8 mouse cellular contexts compared by ENCODE assay signal in genomic region chr2:91944170-91944950, GRCm38 (mm10). TPM values are rescaled to one million over a fixed set of nuclear protein-coding genes. Genes with fewer than 3 reads are reported as not detected.
DNase-seq lines count a peak whose midpoint lies in the region; ATAC-seq and TF ChIP-seq lines count a peak whose summit lies in the region.

No protein-coding gene starts in this region.

- no peaks in the 10 kb centered on the region for H3K9me3 ChIP-seq in intestine, postnatal 0 days (ENCODE audit: control insufficient read depth)
- no peaks in the 10 kb centered on the region for H3K9me3 ChIP-seq in midbrain, postnatal 0 days (ENCODE audit: low read length)

- TF ChIP-seq POLR2A in testis, adult 2 months (IDR thresholded peaks at IDR 0.05; ENCODE audit: control insufficient read depth, low read depth, low read length), result no peak
- TF ChIP-seq POLR2A in liver, adult 2 months (IDR thresholded peaks at IDR 0.05; ENCODE audit: extremely low read depth, insufficient read depth, low read length), result no peak

- ATAC-seq in intestine, postnatal 0 days, result peak; percentile 44
- ATAC-seq in midbrain, postnatal 0 days (ENCODE audit: low FRiP score), result peak; percentile 73

- no peak overlapping the region for H3K4me2 ChIP-seq in intestine, postnatal 0 days (replicated peaks; ENCODE audit: low read depth)
- H3K4me2 ChIP-seq in midbrain, postnatal 0 days (ENCODE audit: low read depth, low read length, poor library complexity, severe bottlenecking), result no peak overlapping the region

- H3K79me2 ChIP-seq in liver, adult 2 months (ENCODE audit: control insufficient read depth, insufficient read depth, low read length), result peaks cover 23% of the 10 kb centered on the region

- H3K9ac ChIP-seq in intestine, postnatal 0 days (ENCODE audit: low read depth, low read length), result no peak overlapping the region
- H3K9ac ChIP-seq in liver, adult 2 months (ENCODE audit: low read depth, low read length), result no peak overlapping the region
- H3K9ac ChIP-seq in midbrain, postnatal 0 days (replicated peaks; ENCODE audit: low read length, poor library complexity, severe bottlenecking), result no peak overlapping the region

- no peaks in the 10 kb centered on the region for H3K36me3 ChIP-seq in testis, adult 2 months (ENCODE audit: control insufficient read depth, insufficient read depth, low read length)
- H3K36me3 ChIP-seq in intestine, postnatal 0 days (ENCODE audit: control insufficient read depth, insufficient read depth), result peaks cover 54% of the 10 kb centered on the region
- H3K36me3 ChIP-seq in liver, adult 2 months (ENCODE audit: control insufficient read depth, insufficient read depth, low read length), result peaks cover 4% of the 10 kb centered on the region; the same call in 1 of the 2 replicates
- H3K36me3 ChIP-seq in midbrain, postnatal 0 days (ENCODE audit: insufficient read depth, low read length), result peaks cover 18% of the 10 kb centered on the region

- WGBS in intestine, postnatal 0 days, result 39% methylated on average over 13 of the region's 13 CpGs
- WGBS in liver, adult 2 months, result 62% methylated on average over 13 of the region's 13 CpGs
- 50% methylated on average over 13 of the region's 13 CpGs for WGBS in midbrain, postnatal 0 days

- no peak overlapping the region for H3K4me3 ChIP-seq in testis, adult 2 months (ENCODE audit: control insufficient read depth, low read depth, low read length)
- no peak overlapping the region for H3K4me3 ChIP-seq in intestine, postnatal 0 days (ENCODE audit: low read depth, low read length)
- no peak overlapping the region for H3K4me3 ChIP-seq in liver, adult 2 months (ENCODE audit: insufficient read depth, low read depth, low read length)
- H3K4me3 ChIP-seq in midbrain, postnatal 0 days (ENCODE audit: low read depth, low read length), result no peak overlapping the region

- no peak for DNase-seq in testis, postnatal 14 days (ENCODE audit: low spot score)
- peak; percentile 85 for DNase-seq in embryo, embryonic 10.5 days (ENCODE audit: low spot score)
- DNase-seq in gastrocnemius, postnatal 4 days (ENCODE audit: low spot score in 2 of 2), result peak; percentile 73 to 80
- peak; percentile 31 for DNase-seq in liver, adult 2 months (ENCODE audit: extremely low read depth, low read depth, low spot score)
- DNase-seq in midbrain, postnatal 0 days (ENCODE audit: low spot score), result peak; percentile 82
- peak; percentile 63 to 75 for DNase-seq in spleen, postnatal 14 days (ENCODE audit: low spot score in 2 of 2)

- no peaks in the 10 kb centered on the region for H3K27me3 ChIP-seq in testis, adult 2 months (ENCODE audit: control insufficient read depth, insufficient read depth, low read length)
- no peaks in the 10 kb centered on the region for H3K27me3 ChIP-seq in intestine, postnatal 0 days (replicated peaks; ENCODE audit: control insufficient read depth, insufficient read depth, low read length)
- H3K27me3 ChIP-seq in liver, adult 2 months (ENCODE audit: control insufficient read depth, insufficient read depth, low read length), result no peaks in the 10 kb centered on the region
- H3K27me3 ChIP-seq in midbrain, postnatal 0 days (ENCODE audit: insufficient read depth, low read length), result no peaks in the 10 kb centered on the region

- H3K4me1 ChIP-seq in testis, adult 2 months (ENCODE audit: control insufficient read depth, insufficient read depth, low read length), result no peaks in the 10 kb centered on the region
- H3K4me1 ChIP-seq in intestine, postnatal 0 days (replicated peaks; ENCODE audit: control insufficient read depth, insufficient read depth, low read length), result peaks cover 10% of the 10 kb centered on the region
- peaks cover 2% of the 10 kb centered on the region for H3K4me1 ChIP-seq in liver, adult 2 months (ENCODE audit: control insufficient read depth, insufficient read depth, low read length)
- H3K4me1 ChIP-seq in midbrain, postnatal 0 days (ENCODE audit: insufficient read depth, low read length), result 0 out of 2 replicates have a peak, but pooled peaks cover 4% of the 10 kb centered on the region

- peak; percentile 93; the same call in 1 of the 2 replicates for TF ChIP-seq CTCF in testis, adult 2 months (IDR thresholded peaks at IDR 0.05; ENCODE audit: control insufficient read depth, insufficient read depth, insufficient replicate concordance, low read depth, low read length)
- TF ChIP-seq CTCF in intestine, postnatal 0 days (IDR thresholded peaks at IDR 0.05; ENCODE audit: low read depth), result peak; percentile 98
- peak; percentile 98 for TF ChIP-seq CTCF in liver, adult 2 months (IDR thresholded peaks at IDR 0.05; ENCODE audit: low read depth, low read length)
- TF ChIP-seq CTCF in midbrain, postnatal 0 days (IDR thresholded peaks at IDR 0.05), result peak; percentile 95

- no peak overlapping the region for H3K27ac ChIP-seq in testis, adult 2 months (ENCODE audit: control insufficient read depth, insufficient read depth, low read depth, low read length)
- no peak overlapping the region for H3K27ac ChIP-seq in intestine, postnatal 0 days (ENCODE audit: low read depth, low read length)
- H3K27ac ChIP-seq in liver, adult 2 months (replicated peaks; ENCODE audit: insufficient read depth, low read depth, low read length), result no peak overlapping the region
- H3K27ac ChIP-seq in midbrain, postnatal 0 days (ENCODE audit: low read depth, low read length), result no peak overlapping the region

RNA-seq across cellular contexts. Expression of gene Gm9821, which starts 1.1 kb away (rescaled TPM):
- polyA plus RNA-seq in testis, adult 2 months (2012; rRNA removed), result not detected in 2 replicates
- not detected for total RNA-seq in gastrocnemius, postnatal 4 days (2021)
- polyA plus RNA-seq in intestine, postnatal 0 days (2015; fragmentation: Nextera tagmentation; extraction: Ambion mirVana), result 0.21 and 0.30 TPM in 2 replicates
- total RNA-seq in liver, adult 2 months (2014; rRNA removed), result not detected in 2 replicates
- not detected in 2 replicates for polyA plus RNA-seq in liver, adult 2 months (2012; rRNA removed)
- 0.11 TPM in 1 of 2 replicates, not detected in the other for total RNA-seq in midbrain, postnatal 0 days (2014; rRNA removed)
- polyA plus RNA-seq in midbrain, postnatal 0 days (2015; fragmentation: Nextera tagmentation; extraction: Ambion mirVana), result 0.14 TPM in 1 of 2 replicates, not detected in the other

RNA-seq across cellular contexts. Expression of gene Mdk, which starts 12.3 kb away (rescaled TPM):
- polyA plus RNA-seq in testis, adult 2 months (2012; rRNA removed), result 9.6 TPM in 2 replicates
- 100 to 1,000 TPM; 130 to 135 TPM for total RNA-seq in gastrocnemius, postnatal 4 days (2021)
- 119 and 128 TPM in 2 replicates for polyA plus RNA-seq in intestine, postnatal 0 days (2015; fragmentation: Nextera tagmentation; extraction: Ambion mirVana)
- total RNA-seq in liver, adult 2 months (2014; rRNA removed), result not detected in 2 replicates
- polyA plus RNA-seq in liver, adult 2 months (2012; rRNA removed), result 0.50 and 0.56 TPM in 2 replicates
- total RNA-seq in midbrain, postnatal 0 days (2014; rRNA removed), result 39.0 and 40.8 TPM in 2 replicates
- 71.0 and 71.4 TPM in 2 replicates for polyA plus RNA-seq in midbrain, postnatal 0 days (2015; fragmentation: Nextera tagmentation; extraction: Ambion mirVana)

RNA-seq across cellular contexts. Expression of gene Chrm4, which starts 17.3 kb away (rescaled TPM):
- 20.3 and 23.6 TPM in 2 replicates for polyA plus RNA-seq in testis, adult 2 months (2012; rRNA removed)
- under 1 TPM; 0.32 to 0.36 TPM for total RNA-seq in gastrocnemius, postnatal 4 days (2021)
- polyA plus RNA-seq in intestine, postnatal 0 days (2015; fragmentation: Nextera tagmentation; extraction: Ambion mirVana), result 0.24 and 0.26 TPM in 2 replicates
- 0.13 TPM in 1 of 2 replicates, not detected in the other for total RNA-seq in liver, adult 2 months (2014; rRNA removed)
- not detected in 2 replicates for polyA plus RNA-seq in liver, adult 2 months (2012; rRNA removed)
- 1.8 and 4.0 TPM in 2 replicates for total RNA-seq in midbrain, postnatal 0 days (2014; rRNA removed)
- polyA plus RNA-seq in midbrain, postnatal 0 days (2015; fragmentation: Nextera tagmentation; extraction: Ambion mirVana), result 0.25 and 0.34 TPM in 2 replicates

RNA-seq across cellular contexts. Expression of gene Dgkz, which starts 31.3 kb away (rescaled TPM):
- polyA plus RNA-seq in testis, adult 2 months (2012; rRNA removed), result 14.2 and 14.3 TPM in 2 replicates
- 100 to 1,000 TPM in 1 of 2 experiments, 10 to 100 TPM in 1; 96.0 to 121 TPM for total RNA-seq in gastrocnemius, postnatal 4 days (2021)
- 53.2 and 56.8 TPM in 2 replicates for polyA plus RNA-seq in intestine, postnatal 0 days (2015; fragmentation: Nextera tagmentation; extraction: Ambion mirVana)
- 13.2 and 23.6 TPM in 2 replicates for total RNA-seq in liver, adult 2 months (2014; rRNA removed)
- polyA plus RNA-seq in liver, adult 2 months (2012; rRNA removed), result 43.2 and 59.5 TPM in 2 replicates
- 99.8 and 144 TPM in 2 replicates for total RNA-seq in midbrain, postnatal 0 days (2014; rRNA removed)
- polyA plus RNA-seq in midbrain, postnatal 0 days (2015; fragmentation: Nextera tagmentation; extraction: Ambion mirVana), result 35.1 and 36.6 TPM in 2 replicates

Comparison
In these comparisons a context has a peak if more than half of its experiments do, and no peak if none do; other contexts are left out.
1. RNA of gene Chrm4, which starts 17.3 kb away (polyA plus RNA-seq): 20.3 to 23.6 TPM in testis, adult 2 months; 0.24 to 0.26 TPM in intestine, postnatal 0 days, 0.25 to 0.34 TPM in midbrain, postnatal 0 days and not detected in liver, adult 2 months; every median in the first group is over 10 times any median in the second.
2. Peak in every context shown above with its lines, with median percentiles within 50 percentile points of each other: CTCF ChIP-seq.